Mouse (Mus musculus) midbrain, embryonic 14.5 days (tissue): ENCODE measurements at regions not wholly inside any gene's neighbourhood (a gene's known extent, or its start where the extent isn't known, plus 50 kb on each side); places are given as distances from the start of the nearest gene placed in this dataset.

ENCODE experiments used
- ATAC-seq: fragments of 200-750 bp; cut with Nextera tagmentation; 2 replicates; pipeline ENCODE4 v1.8.0; 2017; ENCODE audit warnings: moderate number of reproducible peaks, moderate library complexity; ENCODE audit not compliant: low FRiP score, low TSS enrichment
- DNase-seq: peaks from one replicate; pipeline ENCODE4 v3.0.0-alpha.2; 2015
- H3K27ac ChIP-seq: fragments of 300-500 bp; sonication (generic); replicated peaks from 2 replicates; pipeline ENCODE4 v1.5.1; 2014; ENCODE audit warnings: mild to moderate bottlenecking, low read depth, low read length, moderate library complexity
- H3K27me3 ChIP-seq: fragments of 300-500 bp; sonication (generic); 2 replicates; pipeline ENCODE4 v1.6.1; 2014; ENCODE audit warnings: low read length, control low read depth, mixed read lengths; ENCODE audit not compliant: control insufficient read depth, insufficient read depth
- H3K36me3 ChIP-seq: fragments of 300-500 bp; sonication (generic); 2 replicates; pipeline ENCODE4 v1.6.1; 2014; ENCODE audit warnings: low read length, control low read depth; ENCODE audit not compliant: control insufficient read depth, insufficient read depth
- H3K4me1 ChIP-seq: fragments of 300-500 bp; sonication (generic); 2 replicates; pipeline ENCODE4 v1.6.1; 2014; ENCODE audit warnings: mild to moderate bottlenecking, antibody characterized with exemption, low read length, control low read depth; ENCODE audit not compliant: control insufficient read depth, insufficient read depth
- H3K4me2 ChIP-seq: fragments of 300-500 bp; sonication (generic); 2 replicates; pipeline ENCODE4 v1.6.1; 2014; ENCODE audit warnings: mild to moderate bottlenecking, low read length, moderate library complexity
- H3K4me3 ChIP-seq: fragments of 300-500 bp; sonication (generic); replicated peaks from 2 replicates; pipeline ENCODE4 v1.5.1; 2014; ENCODE audit warnings: low read depth, low read length
- H3K9ac ChIP-seq: fragments of 300-500 bp; sonication (generic); replicated peaks from 2 replicates; pipeline ENCODE4 v1.6.1; 2014; ENCODE audit warnings: mild to moderate bottlenecking, low read length, moderate library complexity
- H3K9me3 ChIP-seq: fragments of 300-500 bp; sonication (generic); 2 replicates; pipeline ENCODE4 v1.6.1; 2016; ENCODE audit warnings: low read length, control low read depth, mixed read lengths; ENCODE audit not compliant: control insufficient read depth
- WGBS: fragments of 180-500 bp; shearing (Covaris S2); extraction: QIAGEN DNeasy Blood & Tissue Kit; methylation state at CpG from one replicate; pipeline ENCODE4 v1.1.7; 2014; 5-methylcytosine and 5-hydroxymethylcytosine counted together

DNA sequence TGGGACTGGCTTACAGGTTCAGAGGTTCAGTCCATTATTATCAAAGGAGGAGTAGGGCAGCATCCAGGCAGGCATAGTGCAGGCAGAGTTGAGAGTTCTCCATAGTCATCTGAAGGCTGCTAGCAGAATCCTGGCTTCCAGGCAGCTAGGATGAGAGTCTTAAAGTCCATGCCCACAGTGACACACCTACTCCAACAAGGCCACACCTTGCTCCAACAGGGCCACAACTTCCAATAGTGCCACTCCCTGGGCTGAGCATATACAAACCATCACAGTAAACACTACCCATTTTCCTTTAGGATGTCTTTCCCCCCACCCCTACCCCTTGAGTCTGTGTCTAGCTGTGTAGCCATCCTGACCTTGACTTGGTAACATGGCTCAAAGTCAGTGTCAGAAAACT lies 78.8 kb upstream of the Ppp1r12a start:
- H3K27ac ChIP-seq = no peak overlapping the region
- H3K4me3 ChIP-seq = no peak overlapping the region

DNA sequence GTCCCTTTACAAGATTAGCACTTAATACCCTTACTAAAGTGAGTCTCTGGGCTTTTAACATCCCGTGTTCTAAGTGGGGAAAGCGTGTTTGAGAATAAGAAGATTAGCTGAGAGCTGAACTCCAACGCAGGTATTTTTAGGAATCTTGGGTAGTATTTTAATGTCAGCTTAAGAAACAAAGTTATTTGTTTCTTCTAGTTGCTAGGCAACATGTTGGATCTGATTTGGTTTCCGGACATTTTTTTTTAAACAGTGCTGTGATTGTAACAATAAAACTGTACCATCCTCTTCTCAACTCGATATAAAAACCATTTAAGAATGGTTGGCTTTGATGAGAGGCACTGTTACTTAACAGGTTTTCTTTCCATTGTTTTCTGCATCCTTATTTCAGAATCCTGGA lies 86.8 kb upstream of the Ppp1r12a start:
- Histone ChIP-seq H3K36me3 (no peaks in the 10 kb centered on the region), H3K27me3 (no peaks in the 10 kb centered on the region), H3K4me3 (no peak overlapping the region), H3K4me2 (no peak overlapping the region), H3K9ac (no peak overlapping the region), H3K9me3 (no peaks in the 10 kb centered on the region), H3K27ac (no peak overlapping the region), H3K4me1 (no peaks in the 10 kb centered on the region)
- 34% methylated on average over 5 of the region's 5 CpGs for WGBS
- DNase-seq (peak; percentile 10), ATAC-seq (no peak)

More for the DNA sequence above, 78.8 kb upstream of the Ppp1r12a start:
- no peaks in the 10 kb centered on the region for H3K9me3 ChIP-seq
- no peaks in the 10 kb centered on the region for H3K4me1 ChIP-seq
- DNase-seq (no peak), ATAC-seq (no peak)
- H3K36me3 ChIP-seq = no peaks in the 10 kb centered on the region
- no peak overlapping the region for H3K9ac ChIP-seq
- no peaks in the 10 kb centered on the region for H3K27me3 ChIP-seq
- H3K4me2 ChIP-seq = no peak overlapping the region

DNA sequence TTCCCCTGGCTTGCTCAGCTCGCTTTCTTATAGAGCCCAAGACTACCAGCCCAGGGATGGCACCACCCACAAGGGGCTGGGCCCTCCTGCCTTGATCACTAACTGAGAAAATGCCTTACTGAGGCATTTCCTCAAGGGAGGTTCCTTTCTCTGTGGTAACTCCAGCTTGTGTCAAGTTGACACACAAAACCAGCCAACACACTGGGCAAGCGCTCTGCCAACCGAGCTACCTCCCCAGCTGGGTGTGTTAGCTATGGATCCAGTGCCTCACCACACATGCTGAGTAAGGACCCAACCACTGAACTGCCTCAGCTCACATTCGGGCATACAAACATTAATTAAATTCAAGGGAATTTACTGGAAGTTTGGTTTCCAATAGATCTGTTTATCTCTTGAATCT lies 88.2 kb upstream of the Ppp1r12a start:
- DNase-seq (no peak), ATAC-seq (no peak)
- Histone ChIP-seq H3K4me1 (no peaks in the 10 kb centered on the region), H3K27me3 (no peaks in the 10 kb centered on the region), H3K4me3 (no peak overlapping the region), H3K36me3 (no peaks in the 10 kb centered on the region), H3K4me2 (no peak overlapping the region), H3K9me3 (no peaks in the 10 kb centered on the region), H3K27ac (no peak overlapping the region), H3K9ac (no peak overlapping the region)
- 91% methylated on average over 4 of the region's 4 CpGs for WGBS

DNA sequence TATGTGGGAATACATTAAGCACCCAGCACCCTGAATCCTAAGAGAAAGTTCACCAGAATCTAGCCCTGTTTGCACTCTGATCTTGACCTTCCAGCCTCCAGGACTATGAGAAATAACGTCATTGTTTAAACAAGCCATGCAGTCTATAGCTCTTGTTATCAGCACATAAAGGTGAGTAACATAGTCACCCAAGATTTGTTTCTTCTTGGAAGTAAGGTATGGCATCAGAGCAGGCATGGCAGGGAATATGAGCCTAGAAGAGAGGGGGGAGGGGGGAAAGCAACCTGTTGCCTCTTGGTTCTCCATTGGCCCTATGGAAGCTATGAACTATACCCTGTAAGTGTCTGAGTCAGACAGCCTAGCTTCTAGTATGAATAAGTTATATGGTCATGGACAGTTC lies 89.8 kb upstream of the Ppp1r12a start:
- DNase-seq (no peak), ATAC-seq (no peak)
- H3K9me3 ChIP-seq = no peaks in the 10 kb centered on the region
- no peaks in the 10 kb centered on the region for H3K36me3 ChIP-seq
- H3K4me1 ChIP-seq = no peaks in the 10 kb centered on the region
- H3K9ac ChIP-seq = no peak overlapping the region
- no peaks in the 10 kb centered on the region for H3K27me3 ChIP-seq
- no peak overlapping the region for H3K4me3 ChIP-seq
- H3K4me2 ChIP-seq = no peak overlapping the region
- 91% methylated on average over 1 of the region's 1 CpGs for WGBS
- no peak overlapping the region for H3K27ac ChIP-seq

GRCm38 (mm10) chr10:108071424-108071823 lies 90.6 kb upstream of the Ppp1r12a start:
- no peak overlapping the region for H3K4me2 ChIP-seq
- DNase-seq (no peak), ATAC-seq (no peak)
- H3K4me1 ChIP-seq = no peaks in the 10 kb centered on the region
- no peak overlapping the region for H3K4me3 ChIP-seq
- no peak overlapping the region for H3K27ac ChIP-seq
- no peaks in the 10 kb centered on the region for H3K36me3 ChIP-seq
- 91% methylated on average over 2 of the region's 2 CpGs for WGBS
- H3K9ac ChIP-seq = no peak overlapping the region
- H3K27me3 ChIP-seq = no peaks in the 10 kb centered on the region
- no peaks in the 10 kb centered on the region for H3K9me3 ChIP-seq

DNA sequence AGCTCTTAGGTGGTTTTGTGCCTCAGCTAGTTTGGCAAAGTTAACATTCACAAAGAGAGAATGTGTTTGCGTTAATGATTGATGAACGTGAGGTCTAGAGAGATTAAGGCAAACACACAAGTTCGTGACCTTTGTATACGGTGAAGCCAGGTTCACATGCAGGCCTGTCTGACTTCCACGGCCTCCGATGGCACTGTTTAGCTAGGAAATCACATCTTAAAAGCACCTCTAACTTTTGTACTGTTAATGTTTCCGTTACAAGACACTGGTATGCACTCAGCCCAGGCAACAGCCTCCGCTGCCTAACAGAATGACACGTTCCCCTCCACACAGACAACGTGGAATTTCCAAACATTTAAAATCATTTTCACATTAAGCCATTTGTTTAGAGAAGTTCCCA lies 94.3 kb upstream of the Ppp1r12a start:
- H3K36me3 ChIP-seq = no peaks in the 10 kb centered on the region
- H3K9me3 ChIP-seq = no peaks in the 10 kb centered on the region
- no peaks in the 10 kb centered on the region for H3K4me1 ChIP-seq
- H3K27me3 ChIP-seq = no peaks in the 10 kb centered on the region
- ATAC-seq = no peak
- H3K4me2 ChIP-seq = no peak overlapping the region
- no peak overlapping the region for H3K4me3 ChIP-seq
- H3K27ac ChIP-seq = no peak overlapping the region
- 91% methylated on average over 10 of the region's 10 CpGs for WGBS
- no peak for DNase-seq
- no peak overlapping the region for H3K9ac ChIP-seq

- WGBS = 81% methylated on average over 8 of the region's 8 CpGs
- H3K4me2 ChIP-seq = no peak overlapping the region
Measured at GRCm38 (mm10) chr10:108066241-108066640, 95.8 kb upstream of the Ppp1r12a start.

GRCm38 (mm10) chr10:108061813-108062435 lies 100.1 kb upstream of the Ppp1r12a start:
- H3K27ac ChIP-seq = no peak overlapping the region
- DNase-seq = peak; percentile 22
- H3K4me2 ChIP-seq = no peak overlapping the region
- no peaks in the 10 kb centered on the region for H3K4me1 ChIP-seq
- 54% methylated on average over 7 of the region's 7 CpGs for WGBS
- no peaks in the 10 kb centered on the region for H3K9me3 ChIP-seq
- H3K36me3 ChIP-seq = no peaks in the 10 kb centered on the region
- no peak overlapping the region for H3K9ac ChIP-seq
- H3K4me3 ChIP-seq = no peak overlapping the region
- no peak for ATAC-seq
- no peaks in the 10 kb centered on the region for H3K27me3 ChIP-seq

More at GRCm38 (mm10) chr10:108066241-108066640, 95.8 kb upstream of the Ppp1r12a start:
- DNase-seq = no peak
- H3K36me3 ChIP-seq = no peaks in the 10 kb centered on the region
- H3K27ac ChIP-seq = no peak overlapping the region
- no peak for ATAC-seq
- no peaks in the 10 kb centered on the region for H3K9me3 ChIP-seq
- H3K4me3 ChIP-seq = no peak overlapping the region
- H3K27me3 ChIP-seq = no peaks in the 10 kb centered on the region
- no peak overlapping the region for H3K9ac ChIP-seq
- no peaks in the 10 kb centered on the region for H3K4me1 ChIP-seq

GRCm38 (mm10) chr10:108060554-108060953 lies 101.4 kb upstream of the Ppp1r12a start:
- Histone ChIP-seq H3K27ac (no peak overlapping the region), H3K4me3 (no peak overlapping the region), H3K9me3 (no peaks in the 10 kb centered on the region), H3K4me1 (no peaks in the 10 kb centered on the region), H3K9ac (no peak overlapping the region), H3K36me3 (no peaks in the 10 kb centered on the region), H3K4me2 (no peak overlapping the region), H3K27me3 (no peaks in the 10 kb centered on the region)
- WGBS = 90% methylated on average over 3 of the region's 3 CpGs
- no peak for ATAC-seq
- no peak for DNase-seq
